Mouse (Mus musculus) liver, postnatal 0 days (tissue): ENCODE measurements at regions not wholly inside any gene's neighbourhood (a gene's known extent, or its start where the extent isn't known, plus 50 kb on each side); places are given as distances from the start of the nearest gene placed in this dataset.

Experiments
- CTCF ChIP-seq: sonication (generic); IDR thresholded peaks from 2 replicates; pipeline ENCODE4 v1.5.1; 2016; ENCODE audit warnings: antibody characterized with exemption, low read depth
- EP300 ChIP-seq: IDR thresholded peaks from 2 replicates; pipeline ENCODE4 v1.6.1; 2016; ENCODE audit warnings: antibody characterized with exemption, low read depth, mild to moderate bottlenecking

DNA sequence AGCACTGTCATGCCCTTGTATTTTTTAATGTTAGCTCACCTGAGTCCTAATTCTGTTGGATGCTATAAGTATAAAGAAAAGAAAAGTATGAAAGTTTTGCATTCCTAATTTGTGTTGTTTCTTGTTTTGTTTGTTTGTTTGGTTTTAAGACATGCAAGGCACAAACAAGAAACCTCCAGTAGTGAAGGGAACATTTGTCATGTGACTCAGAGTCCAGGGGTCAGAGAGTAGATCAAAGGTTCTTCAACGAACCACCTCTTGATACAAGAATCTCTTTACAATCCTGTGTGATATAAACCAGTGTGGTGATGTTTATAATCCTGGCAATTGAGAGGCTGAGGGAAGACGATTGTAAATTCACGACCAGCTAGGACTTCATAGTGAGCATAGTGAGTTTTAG is 300.5 kb downstream of the Zfp619 start:
- no peak for TF ChIP-seq CTCF
- TF ChIP-seq EP300 = no peak
